Mouse (Mus musculus) embryonic fibroblast, embryonic 13.5 days (primary cell): ENCODE results near the gene Nbdy.

Experiments used
- CTCF ChIP-seq: IDR thresholded peaks from 2 replicates; pipeline ENCODE4 v1.5.1; 2011; ENCODE audit warnings: mild to moderate bottlenecking, control low read depth, low read length, moderate library complexity, borderline replicate concordance; ENCODE audit not compliant: insufficient read depth
- POLR2A ChIP-seq: IDR thresholded peaks from 2 replicates; pipeline ENCODE4 v1.6.1; 2011; ENCODE audit warnings: low read depth, mild to moderate bottlenecking, control low read depth, low read length, moderate library complexity

DNA sequence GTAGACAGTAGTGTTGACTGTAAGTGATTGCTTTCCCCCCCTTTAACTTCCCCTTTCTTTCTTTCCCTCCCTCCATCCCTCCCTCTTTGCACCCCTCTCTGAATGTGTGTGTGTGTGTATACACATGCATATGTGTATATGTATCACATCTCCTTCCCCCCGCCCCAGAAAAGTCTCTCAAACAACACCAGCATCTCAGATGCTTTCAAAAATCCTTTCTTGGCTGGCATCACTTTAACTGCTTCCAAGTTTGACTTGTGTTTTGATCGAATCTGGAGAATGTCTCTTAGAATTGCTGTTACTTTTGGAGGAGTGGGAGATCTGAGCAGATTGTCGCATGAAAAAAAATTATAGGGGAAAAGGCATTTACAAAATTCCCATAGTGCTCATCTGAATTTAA is 22.9 kb upstream of the Nbdy start:
- no peak for TF ChIP-seq CTCF
- TF ChIP-seq POLR2A = no peak
